Mouse (Mus musculus) kidney, postnatal 4 days (tissue): Measurements from ENCODE around the gene Fmo4.
A peak's percentile ranks its signal among the peaks of the same experiment; 100 is the strongest.

ENCODE experiments used
- DNase-seq, 2 experiments: peaks; one replicate each; pipeline ENCODE4 v3.0.0; 2021; ENCODE audit warnings: mixed read lengths in 2 of 2

The Fmo4 gene

DNA sequence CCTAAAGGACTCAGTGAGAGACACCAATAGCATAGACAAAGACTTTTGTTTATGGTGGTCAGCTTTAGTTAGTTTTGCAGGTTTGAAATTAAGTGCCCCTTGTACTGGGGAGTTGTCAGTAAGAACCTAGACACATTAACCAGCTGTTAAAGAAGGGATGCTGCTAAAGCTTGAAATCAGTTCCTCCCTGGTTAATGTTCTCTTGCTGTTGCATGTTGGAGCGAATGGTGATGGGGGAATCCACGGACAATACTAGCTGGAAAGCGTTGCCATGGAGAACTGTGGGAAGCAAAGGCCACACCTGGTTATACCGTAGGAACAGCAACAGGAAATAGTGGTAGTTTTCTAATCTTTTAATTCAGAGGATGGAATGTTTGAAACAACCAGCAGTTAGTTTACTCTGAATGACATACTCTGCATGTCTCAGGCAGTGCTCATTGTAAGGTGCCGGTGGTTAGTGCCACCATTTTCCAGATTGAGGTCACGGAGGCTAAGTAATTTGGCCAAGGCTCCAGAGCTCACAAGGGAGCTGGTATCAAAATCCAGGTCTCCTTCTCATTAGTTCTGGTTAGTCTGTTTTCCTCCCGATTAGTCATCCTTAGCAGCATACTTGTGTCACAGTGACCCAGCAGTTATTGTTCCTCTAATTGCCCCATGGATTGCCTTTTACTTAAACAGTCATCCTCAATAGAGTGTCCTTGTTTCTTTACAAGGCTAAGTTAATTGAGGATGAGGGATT is 21.3 kb downstream of the Fmo4 start:
- peak; percentile 16 to 48 for DNase-seq

DNA sequence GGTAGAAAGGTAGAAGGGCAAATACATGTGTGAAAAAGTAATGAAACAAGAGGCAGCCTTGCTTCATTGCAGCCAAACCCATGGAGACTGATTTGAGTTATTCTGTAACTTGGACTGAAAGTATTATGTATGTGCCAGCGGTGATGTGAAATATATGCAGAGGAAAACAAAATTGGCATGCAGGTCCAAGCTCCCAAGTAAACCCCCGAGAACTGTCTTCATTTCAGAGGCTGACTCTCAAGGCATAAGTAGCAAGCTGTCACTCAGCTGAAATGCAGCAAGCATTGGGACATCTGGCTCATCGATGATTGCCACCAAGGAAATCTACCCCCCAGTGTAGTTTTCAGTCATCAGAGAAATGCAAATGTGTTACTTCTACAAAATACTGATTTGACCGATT is 28.6 kb downstream of the Fmo4 start:
- no peak for DNase-seq

DNA sequence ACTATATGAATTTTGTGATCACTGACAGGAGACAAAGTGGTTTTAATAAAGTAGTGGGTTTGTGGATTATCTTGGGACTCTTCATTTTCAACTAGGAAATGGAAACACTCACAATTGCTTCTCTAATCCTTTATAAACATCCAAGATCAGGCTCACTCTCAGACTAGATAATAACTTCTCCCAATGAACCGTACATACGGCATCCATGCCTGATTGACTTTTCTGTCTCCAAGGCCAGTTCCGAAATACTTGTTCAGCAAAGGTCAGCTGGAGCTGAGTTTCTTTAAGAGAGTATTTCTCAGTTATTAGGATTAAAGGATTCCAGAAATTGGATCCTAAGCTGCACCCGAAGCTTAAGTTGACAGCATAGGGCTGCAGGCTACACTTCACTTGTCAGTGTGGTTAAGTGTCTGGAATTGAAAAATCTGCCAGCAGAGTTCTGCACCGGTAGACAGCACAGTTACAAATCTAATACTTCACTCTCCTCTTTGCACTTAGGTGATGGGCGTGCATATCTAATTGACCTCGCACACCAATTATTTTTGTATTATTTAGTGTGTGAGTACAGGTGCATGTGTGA is 30.0 kb downstream of the Fmo4 start:
- no peak for DNase-seq

DNA sequence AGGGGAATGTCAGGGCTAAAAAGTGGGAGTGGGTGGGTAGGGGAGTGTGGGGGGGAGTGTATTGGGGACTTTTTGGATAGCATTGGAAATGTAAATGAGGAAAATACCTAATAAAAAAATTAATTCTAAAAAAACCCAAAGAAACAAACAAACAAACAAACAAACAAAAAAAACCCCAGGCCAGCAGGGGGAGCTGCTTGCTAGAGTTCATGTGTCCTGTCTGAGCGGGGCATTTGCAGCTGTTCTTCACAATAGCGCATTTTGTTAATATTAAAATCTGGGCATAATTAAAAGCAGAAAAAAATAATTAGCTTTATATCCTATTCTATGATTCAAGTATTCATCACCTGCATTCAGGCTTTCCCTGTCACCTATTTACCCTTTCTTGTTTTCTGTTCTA is 32.7 kb downstream of the Fmo4 start:
- peak; percentile 11 to 26 for DNase-seq

DNA sequence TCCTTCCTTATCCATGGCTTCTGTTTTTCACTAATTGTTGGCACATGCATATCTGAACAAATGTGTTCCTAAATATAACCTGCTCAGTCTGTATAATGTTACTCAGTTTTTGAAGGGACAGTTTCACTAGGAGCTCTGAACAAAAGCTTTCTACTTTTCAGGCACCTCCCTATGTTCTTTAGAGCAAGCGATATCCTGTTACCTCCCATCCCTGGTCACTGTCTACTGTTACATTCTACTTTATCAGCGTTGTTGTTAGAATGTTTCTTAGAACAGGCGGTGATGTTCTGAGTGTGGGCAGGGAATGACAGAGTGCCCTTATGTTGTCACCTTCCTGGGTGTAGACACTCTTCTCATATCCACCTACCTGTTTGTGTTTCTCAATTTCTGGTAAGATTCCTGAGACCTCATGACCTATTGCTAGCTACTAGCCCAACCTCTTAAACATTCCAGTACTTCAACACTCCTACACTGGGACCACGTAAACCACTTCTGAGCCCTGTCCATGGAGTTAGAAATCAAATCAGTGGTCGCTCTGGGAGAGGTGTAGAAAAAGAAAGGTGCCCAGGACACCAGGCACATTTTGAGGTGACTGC is 35.7 kb downstream of the Fmo4 start:
- DNase-seq: no peak

DNA sequence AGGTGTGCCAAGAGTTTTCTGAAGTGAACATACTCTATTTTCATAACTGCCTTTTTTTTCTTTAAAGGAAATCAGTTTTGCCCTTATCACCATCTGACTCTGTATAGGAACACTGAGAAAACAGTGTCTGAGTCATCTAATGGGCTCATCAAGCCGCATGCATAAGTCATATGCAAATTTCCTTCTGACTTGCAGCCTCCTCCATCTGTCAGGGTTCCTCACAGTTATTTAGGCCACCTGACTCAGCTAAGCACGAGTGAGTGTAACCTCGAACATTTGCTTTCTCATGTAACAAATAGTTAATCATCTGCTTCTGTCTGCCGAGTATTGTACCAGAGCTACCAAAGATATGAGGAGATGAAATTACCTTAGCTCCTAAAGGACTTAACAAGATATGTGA is 40.1 kb downstream of the Fmo4 start:
- no peak for DNase-seq

DNA sequence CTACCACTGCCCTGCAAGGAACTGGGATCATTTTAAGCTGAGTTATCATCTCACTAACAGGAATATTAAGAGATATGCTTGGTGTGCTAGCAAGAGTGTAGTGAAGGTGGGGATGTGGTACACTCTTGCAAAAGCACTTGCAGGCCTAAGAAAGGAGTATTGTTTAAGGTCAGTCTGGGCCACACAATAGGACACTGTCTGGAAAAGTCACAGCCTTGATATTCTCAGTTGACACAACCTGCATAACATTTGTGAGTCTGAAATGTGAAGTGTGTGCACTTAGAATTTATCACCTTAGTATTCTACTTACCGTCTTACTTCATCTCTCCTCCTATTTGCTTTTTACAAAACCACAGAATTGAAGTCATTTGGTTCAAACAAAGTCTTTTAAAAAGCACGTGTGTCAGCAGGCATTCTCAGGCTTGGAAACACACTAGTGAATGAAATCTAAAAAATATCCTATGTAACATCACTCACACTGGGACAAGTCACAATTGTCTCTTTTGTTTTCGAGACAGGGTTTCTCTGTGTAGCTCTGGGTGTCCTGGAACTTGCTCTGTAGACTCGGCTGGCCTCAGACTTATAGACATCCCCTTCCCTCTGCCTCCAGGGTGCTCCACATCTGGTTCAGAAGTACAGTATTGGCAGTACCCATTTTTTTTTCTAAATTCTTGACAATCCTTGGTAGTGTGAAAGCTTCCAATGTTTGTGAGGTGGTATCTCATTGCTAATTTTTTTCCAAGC is 42.0 kb downstream of the Fmo4 start:
- DNase-seq: no peak

DNA sequence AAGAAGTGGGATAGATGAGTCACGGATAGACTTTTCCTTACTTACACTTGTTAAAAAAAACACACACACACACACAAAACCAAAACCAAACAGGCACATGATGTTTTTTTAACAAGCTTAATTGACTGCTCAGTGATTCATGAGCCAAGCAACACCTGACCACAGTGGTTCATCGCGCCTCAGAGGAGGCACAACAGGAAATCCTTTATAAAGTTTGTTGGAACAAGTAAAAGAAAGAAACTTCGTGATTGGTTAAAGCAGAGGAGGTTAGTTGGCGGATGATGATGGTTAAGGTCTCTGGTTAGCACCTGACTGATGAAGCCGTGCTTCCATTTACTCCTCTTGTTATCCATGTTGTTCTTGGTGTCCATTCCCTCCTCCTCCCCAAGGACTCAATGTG is 61.8 kb downstream of the Fmo4 start:
- DNase-seq: no peak

DNA sequence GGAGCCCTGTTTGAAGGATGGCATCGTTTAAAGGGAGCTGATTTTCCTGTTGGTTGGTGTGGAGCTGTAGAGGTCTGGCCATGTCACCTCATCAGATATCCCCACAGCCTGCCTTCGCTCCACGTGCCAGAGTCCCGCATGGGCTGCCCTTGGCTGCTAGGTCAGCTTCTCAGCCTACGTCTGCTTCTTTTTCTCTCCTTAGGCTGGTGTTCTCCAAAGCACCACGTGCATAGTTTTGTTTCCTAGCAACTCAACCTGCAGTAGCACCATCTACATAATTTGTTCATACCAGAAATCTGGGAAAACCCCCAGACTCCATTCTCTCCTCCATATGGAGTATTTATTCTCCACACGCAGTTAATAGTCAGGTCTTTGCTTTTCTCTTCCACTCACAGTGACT is 64.2 kb downstream of the Fmo4 start:
- no peak for DNase-seq

DNA sequence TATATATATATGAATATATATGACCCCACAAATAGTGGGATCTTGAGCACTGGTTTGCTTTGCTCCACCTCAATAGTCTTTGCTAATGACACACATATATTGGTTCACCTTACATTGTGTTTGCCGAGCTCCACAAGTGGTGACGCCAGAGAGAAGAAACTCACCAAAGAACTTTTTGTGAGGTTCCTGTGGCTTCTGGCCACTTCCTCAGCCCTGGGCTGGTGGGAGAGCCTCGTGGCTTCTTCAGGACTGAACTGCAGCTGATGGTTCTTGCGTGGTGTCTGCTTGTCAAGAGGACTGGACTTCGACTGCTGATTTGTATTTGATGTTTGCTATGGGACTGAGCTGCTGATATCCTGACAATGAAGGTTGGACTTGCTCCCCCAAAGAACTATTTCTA is 65.0 kb downstream of the Fmo4 start:
- DNase-seq: no peak
